Mouse (Mus musculus): ENCODE data around the gene Sirt1. TPM values are rescaled to one million over a fixed set of nuclear protein-coding genes. Genes with fewer than 3 reads are reported as not detected.

The Sirt1 gene
- polyA plus RNA-seq, 1 experiment = 10.0 TPM

DNA sequence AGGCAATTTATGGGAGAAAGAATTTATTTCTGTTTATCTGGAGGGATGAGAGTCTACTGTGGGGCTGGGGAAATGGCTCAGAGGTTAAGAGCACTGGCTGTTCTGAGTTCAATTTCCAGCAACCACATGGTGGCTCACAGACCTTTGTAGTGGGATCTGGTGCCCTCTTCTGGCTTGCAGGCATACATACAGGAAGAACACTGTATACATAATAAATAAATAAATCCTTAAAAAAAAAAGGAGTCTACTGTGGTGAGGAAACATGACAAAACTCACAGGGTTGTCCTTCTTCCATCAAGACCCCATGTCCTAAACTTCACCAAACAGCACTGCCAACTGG is 42.9 kb upstream of the Sirt1 start:
- peak; percentile 62 for DNase-seq
- Histone ChIP-seq H3K27me3 (ENCODE audit: control insufficient read depth, insufficient read depth, low read length) (no peaks in the 10 kb centered on the region), H3K4me3 (ENCODE audit: control insufficient read depth, insufficient read depth, low read length) (no peak overlapping the region), H3K4me1 (replicated peaks; ENCODE audit: control insufficient read depth, insufficient read depth, low read length) (no peaks in the 10 kb centered on the region), H3K27ac (ENCODE audit: control insufficient read depth, insufficient read depth, low read length) (no peak overlapping the region), H3K36me3 (ENCODE audit: control insufficient read depth, insufficient read depth, low read length) (no peaks in the 10 kb centered on the region)
- TF ChIP-seq CTCF (IDR thresholded peaks at IDR 0.05; ENCODE audit: borderline replicate concordance, control insufficient read depth, extremely low read depth, insufficient read depth, low read length, poor library complexity) (no peak), POLR2A (IDR thresholded peaks at IDR 0.05; ENCODE audit: control insufficient read depth, extremely low read depth, insufficient read depth, low read length, poor library complexity) (no peak)

DNA sequence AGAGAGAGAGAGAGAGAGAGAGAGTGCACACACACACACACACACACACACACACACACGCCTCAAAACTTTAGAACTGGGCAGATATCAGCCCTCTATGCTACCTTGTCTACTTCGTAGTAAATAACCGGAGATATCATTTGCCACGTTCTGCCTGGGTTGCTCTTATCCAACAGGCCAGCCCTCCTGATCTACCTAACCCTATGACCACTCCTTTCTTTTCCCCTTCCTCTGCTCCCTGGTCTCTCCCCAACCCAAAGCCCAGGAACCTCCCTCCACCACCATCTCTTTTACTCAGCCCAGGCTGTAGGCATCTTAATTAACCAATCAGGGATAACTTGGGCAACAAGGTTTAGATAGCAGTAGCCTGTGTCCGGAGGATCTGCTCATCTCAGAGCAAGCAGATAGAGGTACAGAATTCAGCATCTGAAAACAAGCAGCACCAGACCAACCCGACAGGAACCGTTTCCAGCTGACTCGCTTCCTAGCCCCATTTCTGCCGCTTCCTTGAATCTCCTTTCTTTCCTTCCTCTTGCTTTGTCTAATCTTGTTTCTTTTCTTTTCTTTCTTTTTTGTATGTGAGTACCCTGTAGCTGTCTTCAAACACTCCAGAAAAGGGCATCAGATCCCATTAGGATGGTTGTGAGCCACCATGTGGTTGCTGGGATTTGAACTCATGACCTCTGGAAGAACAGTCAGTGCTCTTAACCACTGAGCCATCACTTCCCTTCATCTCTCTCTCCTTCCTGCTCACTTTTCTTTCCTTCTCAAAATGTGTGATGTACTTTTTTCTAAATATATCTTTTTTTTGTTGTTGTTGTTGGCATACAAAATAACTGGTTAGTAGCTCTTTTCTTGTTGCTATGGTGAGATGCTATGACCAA is 42.3 kb upstream of the Sirt1 start:
- Histone ChIP-seq H3K4me1 (replicated peaks; ENCODE audit: control insufficient read depth, insufficient read depth, low read length) (no peaks in the 10 kb centered on the region), H3K27me3 (ENCODE audit: control insufficient read depth, insufficient read depth, low read length) (no peaks in the 10 kb centered on the region), H3K27ac (ENCODE audit: control insufficient read depth, insufficient read depth, low read length) (no peak overlapping the region), H3K36me3 (ENCODE audit: control insufficient read depth, insufficient read depth, low read length) (no peaks in the 10 kb centered on the region), H3K4me3 (ENCODE audit: control insufficient read depth, insufficient read depth, low read length) (no peak overlapping the region)
- WGBS = 88% methylated on average over 9 of the region's 9 CpGs
- DNase-seq = no peak
- TF ChIP-seq POLR2A (IDR thresholded peaks at IDR 0.05; ENCODE audit: control insufficient read depth, extremely low read depth, insufficient read depth, low read length, poor library complexity) (no peak), CTCF (IDR thresholded peaks at IDR 0.05; ENCODE audit: borderline replicate concordance, control insufficient read depth, extremely low read depth, insufficient read depth, low read length, poor library complexity) (no peak)

DNA sequence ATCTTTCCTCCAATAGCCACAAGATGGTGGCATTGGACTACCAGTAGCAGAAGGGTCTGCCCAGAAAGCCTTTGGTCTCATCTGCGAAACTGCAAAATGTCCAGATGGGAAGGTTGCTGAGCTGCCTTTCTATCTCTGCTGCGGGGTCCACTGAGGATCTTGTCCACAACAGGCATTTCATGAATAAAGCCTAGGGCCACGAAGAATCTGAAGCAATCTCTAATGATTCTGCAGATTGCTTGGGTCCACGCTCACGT is 41.2 kb upstream of the Sirt1 start:
- no peak for DNase-seq
- no peak overlapping the region for H3K27ac ChIP-seq (ENCODE audit: control insufficient read depth, insufficient read depth, low read length)
- 88% methylated on average over 5 of the region's 5 CpGs for WGBS
- no peaks in the 10 kb centered on the region for H3K36me3 ChIP-seq (ENCODE audit: control insufficient read depth, insufficient read depth, low read length)
- H3K27me3 ChIP-seq (ENCODE audit: control insufficient read depth, insufficient read depth, low read length) = no peaks in the 10 kb centered on the region
- H3K4me1 ChIP-seq (replicated peaks; ENCODE audit: control insufficient read depth, insufficient read depth, low read length) = no peaks in the 10 kb centered on the region
- TF ChIP-seq CTCF (IDR thresholded peaks at IDR 0.05; ENCODE audit: borderline replicate concordance, control insufficient read depth, extremely low read depth, insufficient read depth, low read length, poor library complexity) = no peak
- no peak for TF ChIP-seq POLR2A (IDR thresholded peaks at IDR 0.05; ENCODE audit: control insufficient read depth, extremely low read depth, insufficient read depth, low read length, poor library complexity)
- no peak overlapping the region for H3K4me3 ChIP-seq (ENCODE audit: control insufficient read depth, insufficient read depth, low read length)

DNA sequence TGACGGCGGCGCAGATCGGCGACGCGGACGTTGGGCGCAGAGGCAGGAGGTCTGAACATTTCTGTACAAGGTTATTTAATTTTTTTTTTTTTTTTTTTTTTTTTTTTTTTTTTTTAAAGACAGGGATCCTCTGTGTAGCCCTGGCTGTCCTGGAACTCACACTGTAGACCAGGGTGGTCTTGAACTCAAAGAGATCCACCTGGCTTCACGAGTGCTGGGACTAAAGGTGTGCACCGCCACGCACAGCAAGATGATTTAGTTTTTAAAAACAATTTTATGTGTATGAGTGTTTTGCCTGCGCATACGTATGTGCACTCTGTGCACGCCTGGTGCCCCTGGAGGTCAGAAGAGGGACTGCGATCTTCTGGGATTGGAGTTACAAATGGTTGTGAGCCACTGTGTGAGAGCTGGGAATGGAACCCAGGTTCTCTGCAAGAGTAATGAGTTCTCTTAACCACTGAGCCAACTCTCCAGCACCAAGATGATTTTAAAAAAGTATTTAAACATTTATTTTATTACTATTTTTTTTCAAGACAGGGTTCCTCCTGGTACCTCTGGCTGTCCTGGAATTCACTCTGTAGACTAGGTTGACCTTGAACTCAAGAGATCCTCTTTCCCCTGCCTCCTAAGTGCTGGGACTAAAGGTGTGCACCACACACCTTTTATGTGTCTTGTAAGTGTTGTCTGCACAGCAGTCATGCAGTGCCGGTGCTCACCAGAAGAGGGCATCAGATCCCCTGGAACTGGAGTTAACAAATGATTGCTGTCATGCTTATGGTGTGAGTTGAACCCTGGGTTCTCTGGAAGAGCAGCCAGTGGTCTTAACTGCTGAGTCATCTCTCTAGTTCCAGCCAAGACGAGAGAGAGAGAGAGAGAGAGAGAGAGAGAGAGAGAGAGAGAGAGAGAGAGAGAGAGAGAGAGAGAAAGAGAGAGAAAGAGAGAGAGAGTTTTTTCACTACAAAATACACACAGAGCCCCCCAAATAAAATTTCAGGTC is 40.5 kb upstream of the Sirt1 start, which contains the start of gene Gm7075:
TSS of gene Gm7075 (minus strand) at position 51 of the 997 bp plus-strand sequence.
- peak; percentile 64 for DNase-seq
- no peak within 1 kb of the TSS for H3K4me3 ChIP-seq (ENCODE audit: control insufficient read depth, insufficient read depth, low read length)
- H3K27ac ChIP-seq (ENCODE audit: control insufficient read depth, insufficient read depth, low read length) = no peak within 1 kb of the TSS
- no peaks in the 10 kb centered on the region for H3K27me3 ChIP-seq (ENCODE audit: control insufficient read depth, insufficient read depth, low read length)
- TF ChIP-seq CTCF (IDR thresholded peaks at IDR 0.05; ENCODE audit: borderline replicate concordance, control insufficient read depth, extremely low read depth, insufficient read depth, low read length, poor library complexity) (peak; percentile 20; the same call in 1 of the 2 replicates), POLR2A (IDR thresholded peaks at IDR 0.05; ENCODE audit: control insufficient read depth, extremely low read depth, insufficient read depth, low read length, poor library complexity) (no peak)
- H3K4me1 ChIP-seq (replicated peaks; ENCODE audit: control insufficient read depth, insufficient read depth, low read length) = no peaks in the 10 kb centered on the region
- H3K36me3 ChIP-seq (ENCODE audit: control insufficient read depth, insufficient read depth, low read length) = no peaks in the 10 kb centered on the region
- 88% methylated on average over 18 of the region's 18 CpGs for WGBS

DNA sequence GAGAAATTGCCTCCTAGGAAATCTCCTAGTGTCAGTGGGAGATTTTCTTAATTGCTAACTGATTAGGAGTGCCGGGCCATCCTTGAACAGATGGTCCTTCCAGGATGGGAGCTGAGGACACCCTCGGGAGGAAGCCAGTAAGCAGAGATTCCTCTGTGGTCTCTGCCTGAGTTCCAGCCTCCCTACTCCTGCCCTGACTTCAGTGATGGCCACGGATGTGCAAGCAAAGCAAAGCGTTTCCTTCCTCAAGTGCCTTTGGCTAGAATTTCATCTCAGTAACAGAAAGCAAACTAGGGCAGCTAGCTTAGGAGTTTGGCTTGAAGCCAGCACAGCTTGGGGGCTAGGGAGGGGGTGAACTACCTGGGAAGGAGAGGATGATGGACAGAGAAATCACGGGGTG is 35.6 kb upstream of the Sirt1 start:
- DNase-seq = no peak
- Histone ChIP-seq H3K4me1 (replicated peaks; ENCODE audit: control insufficient read depth, insufficient read depth, low read length) (no peaks in the 10 kb centered on the region), H3K27ac (ENCODE audit: control insufficient read depth, insufficient read depth, low read length) (no peak overlapping the region), H3K36me3 (ENCODE audit: control insufficient read depth, insufficient read depth, low read length) (no peaks in the 10 kb centered on the region), H3K27me3 (ENCODE audit: control insufficient read depth, insufficient read depth, low read length) (no peaks in the 10 kb centered on the region), H3K4me3 (ENCODE audit: control insufficient read depth, insufficient read depth, low read length) (no peak overlapping the region)
- WGBS = 24% methylated on average over 5 of the region's 5 CpGs
- no peak for TF ChIP-seq CTCF (IDR thresholded peaks at IDR 0.05; ENCODE audit: borderline replicate concordance, control insufficient read depth, extremely low read depth, insufficient read depth, low read length, poor library complexity)
- no peak for TF ChIP-seq POLR2A (IDR thresholded peaks at IDR 0.05; ENCODE audit: control insufficient read depth, extremely low read depth, insufficient read depth, low read length, poor library complexity)

DNA sequence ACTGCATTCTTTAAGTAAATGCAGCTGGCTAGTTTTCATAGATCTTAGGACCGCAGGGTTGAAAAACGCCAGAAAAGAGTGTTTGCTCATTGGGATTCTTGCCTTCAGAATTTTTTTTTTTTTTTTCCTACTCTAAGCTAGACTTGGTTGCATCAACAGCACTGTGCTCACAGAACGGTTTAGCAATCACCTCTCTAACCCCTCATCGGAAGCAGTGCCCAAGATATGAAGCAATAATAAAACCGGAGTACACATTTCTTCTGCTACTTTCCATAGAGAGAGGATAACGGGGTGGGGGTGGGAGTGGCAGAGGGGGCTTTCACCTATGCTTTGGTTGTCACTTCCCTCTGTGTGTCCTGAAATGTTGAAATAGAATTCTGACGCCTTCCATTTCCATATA is 34.3 kb upstream of the Sirt1 start:
- DNase-seq = no peak
- Histone ChIP-seq H3K4me3 (ENCODE audit: control insufficient read depth, insufficient read depth, low read length) (no peak overlapping the region), H3K36me3 (ENCODE audit: control insufficient read depth, insufficient read depth, low read length) (no peaks in the 10 kb centered on the region), H3K27me3 (ENCODE audit: control insufficient read depth, insufficient read depth, low read length) (no peaks in the 10 kb centered on the region), H3K27ac (ENCODE audit: control insufficient read depth, insufficient read depth, low read length) (no peak overlapping the region), H3K4me1 (replicated peaks; ENCODE audit: control insufficient read depth, insufficient read depth, low read length) (no peaks in the 10 kb centered on the region)
- no peak for TF ChIP-seq CTCF (IDR thresholded peaks at IDR 0.05; ENCODE audit: borderline replicate concordance, control insufficient read depth, extremely low read depth, insufficient read depth, low read length, poor library complexity)
- TF ChIP-seq POLR2A (IDR thresholded peaks at IDR 0.05; ENCODE audit: control insufficient read depth, extremely low read depth, insufficient read depth, low read length, poor library complexity) = no peak
- 78% methylated on average over 7 of the region's 7 CpGs for WGBS

All from thymus, adult 2 months (tissue).